Mouse (Mus musculus): ENCODE data around the gene Gm37240.

GRCm38 (mm10) chr3:84497718-84498117, 1389.6 kb downstream of the Gm37240 start:
- TF ChIP-seq CTCF (IDR thresholded peaks at IDR 0.05; ENCODE audit: low read depth, low read length) (no peak), GATA1 (IDR thresholded peaks at IDR 0.05; ENCODE audit: borderline replicate concordance, low read length) (no peak), TAL1 (conservative IDR thresholded peaks at IDR 0.05; ENCODE audit: low read depth, low read length) (no peak), GATA2 (IDR thresholded peaks at IDR 0.05; ENCODE audit: borderline replicate concordance, low read depth, low read length) (no peak), POLR2AphosphoS5 (IDR thresholded peaks at IDR 0.05; ENCODE audit: insufficient replicate concordance, low read depth, low read length) (no peak)
